Mouse (Mus musculus) adrenal gland, postnatal 36 days (tissue): ENCODE measurements around the gene Mocs3. TPM values are rescaled to one million over a fixed set of nuclear protein-coding genes. Genes with fewer than 3 reads are reported as not detected.

Experiments
- DNase-seq, 2 experiments: peaks; one replicate each; pipeline ENCODE4 v3.0.0; 2021; ENCODE audit warnings: mixed read lengths in 1 of 2
- total RNA-seq, 2 experiments: library from RNA; stranded (reverse); gene quantifications; 2 replicates each; pipeline ENCODE4 v1.2.3; 2021

Mocs3 gene
- total RNA-seq, 2 experiments from 2014 or later = 14.3 to 15.8 TPM

DNA sequence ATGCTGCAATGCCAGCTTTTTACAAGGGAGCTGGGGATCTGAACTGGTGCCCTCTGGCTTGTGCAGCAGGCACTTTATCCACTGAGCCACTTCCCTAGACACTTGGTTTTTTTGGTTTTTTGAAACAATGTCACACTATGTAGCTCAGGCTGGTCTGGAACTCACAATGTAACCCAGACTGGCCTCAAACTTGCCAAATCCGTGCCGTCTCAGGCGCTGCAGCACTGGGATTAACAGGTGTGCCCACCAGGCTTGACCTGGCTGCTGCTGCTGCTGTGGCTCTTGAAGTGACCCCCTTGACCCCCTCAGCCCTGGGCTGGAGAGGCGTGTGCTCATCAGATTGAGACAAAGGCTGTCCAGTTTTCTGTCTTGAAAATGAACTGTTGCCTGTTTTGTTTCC is 7.9 kb downstream of the Mocs3 start:
- no peak for DNase-seq

DNA sequence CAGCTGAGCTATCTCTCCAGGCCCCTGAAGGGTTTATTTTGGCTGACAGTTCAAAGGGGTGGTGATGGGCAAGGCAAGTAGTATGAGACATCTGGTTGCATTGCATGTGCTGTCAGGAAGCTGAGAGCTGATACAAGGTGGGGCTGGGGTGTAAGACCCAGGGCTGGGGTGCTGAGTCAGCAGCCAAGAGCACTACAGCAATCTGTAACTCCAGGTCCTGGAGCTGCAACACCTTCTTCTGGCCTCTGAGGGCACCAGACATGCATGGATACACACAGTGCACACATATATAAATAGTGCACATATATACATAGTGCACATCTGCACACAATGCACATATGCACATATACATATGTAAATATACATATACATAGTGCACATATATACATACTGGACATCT is 12.4 kb downstream of the Mocs3 start:
- DNase-seq = no peak

DNA sequence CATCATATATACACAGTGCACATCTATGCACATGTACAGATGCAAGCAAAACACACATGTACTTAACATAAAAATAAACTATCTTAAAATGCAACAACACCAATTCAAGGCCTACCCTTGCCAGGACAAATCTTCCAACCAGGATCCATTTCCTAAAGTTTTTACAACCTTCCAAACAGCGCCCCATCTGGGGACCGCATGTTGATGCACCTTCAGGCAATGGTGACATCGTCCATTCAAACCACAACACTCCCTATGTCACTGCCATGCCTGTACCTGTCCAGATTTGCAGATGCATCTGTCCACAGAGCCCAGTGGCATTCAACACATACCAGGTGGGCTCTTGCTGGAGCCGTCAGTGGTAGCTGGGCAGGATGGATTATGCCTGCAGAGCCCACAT is 12.9 kb downstream of the Mocs3 start:
- no peak for DNase-seq

DNA sequence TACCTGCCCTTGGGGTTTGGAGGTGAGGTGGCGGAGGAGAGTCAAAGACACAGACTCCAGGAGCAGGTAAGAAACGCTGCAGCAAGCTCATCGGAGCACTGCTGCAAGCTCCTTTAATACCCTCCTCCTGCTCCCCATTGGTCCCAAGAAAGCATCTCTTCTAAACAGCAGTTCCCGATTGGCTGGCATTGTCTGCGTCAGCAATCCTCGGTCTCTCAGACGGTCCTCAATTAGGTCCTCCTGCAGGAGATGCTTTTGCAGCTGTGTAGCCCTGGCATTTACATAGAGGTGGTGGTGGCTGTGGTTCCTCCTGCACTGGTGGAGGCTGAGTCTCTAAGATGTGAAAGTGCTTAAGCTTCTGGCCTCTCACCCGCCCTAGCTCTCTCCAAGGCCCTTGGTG is 15.1 kb downstream of the Mocs3 start:
- no peak for DNase-seq

DNA sequence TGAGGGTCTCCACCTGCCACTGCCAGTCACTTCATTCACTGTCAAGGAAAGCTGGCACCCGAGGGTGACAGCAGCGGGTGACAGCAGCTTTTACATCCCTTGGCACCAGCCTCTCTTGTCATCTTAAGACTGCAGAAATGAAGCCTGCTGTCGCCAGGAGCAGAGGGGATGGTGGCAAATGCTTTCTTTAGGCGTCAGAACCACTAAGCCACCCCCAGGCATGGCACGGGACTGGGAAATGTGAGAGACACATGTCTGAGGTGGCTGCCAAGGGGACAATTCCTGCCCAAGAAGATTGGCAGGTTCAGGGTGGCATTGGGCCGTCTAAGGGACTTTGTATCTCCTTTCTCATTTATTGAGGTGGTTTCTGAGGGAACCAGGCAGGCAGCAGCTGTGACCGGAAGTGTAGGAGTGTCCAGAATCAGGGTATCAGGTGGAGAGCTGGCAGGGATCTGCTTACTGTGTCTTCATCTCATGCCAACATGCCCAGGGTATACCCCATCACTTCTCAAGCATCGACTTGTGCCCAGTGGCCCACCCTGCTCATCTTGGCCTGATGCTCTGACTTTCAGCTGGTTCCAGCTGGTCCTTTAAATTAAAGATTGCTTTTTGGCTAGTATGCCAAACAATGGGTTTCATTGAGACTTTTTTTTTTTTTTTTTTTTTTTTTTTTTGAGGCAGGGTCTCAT is 17.9 kb downstream of the Mocs3 start:
- DNase-seq = no peak

DNA sequence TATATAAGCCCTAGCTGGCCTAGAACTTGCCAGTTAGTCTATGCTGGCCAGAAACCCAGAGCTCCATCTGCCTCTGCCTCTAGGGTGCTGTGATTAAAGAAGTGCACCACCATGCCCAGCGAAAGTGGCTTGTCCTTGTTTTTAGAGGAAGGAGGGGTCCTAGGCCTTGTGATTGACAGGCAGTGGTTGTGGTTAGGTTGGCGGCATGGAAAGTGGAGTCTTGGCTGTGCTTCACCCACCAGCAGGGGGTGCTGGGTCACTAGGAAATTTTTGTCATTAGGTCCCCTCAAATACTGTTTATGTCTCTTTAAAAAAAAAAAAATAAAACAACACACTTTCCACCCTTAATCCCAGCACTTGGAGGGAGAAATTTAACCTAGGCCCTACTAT is 18.4 kb downstream of the Mocs3 start:
- no peak for DNase-seq

DNA sequence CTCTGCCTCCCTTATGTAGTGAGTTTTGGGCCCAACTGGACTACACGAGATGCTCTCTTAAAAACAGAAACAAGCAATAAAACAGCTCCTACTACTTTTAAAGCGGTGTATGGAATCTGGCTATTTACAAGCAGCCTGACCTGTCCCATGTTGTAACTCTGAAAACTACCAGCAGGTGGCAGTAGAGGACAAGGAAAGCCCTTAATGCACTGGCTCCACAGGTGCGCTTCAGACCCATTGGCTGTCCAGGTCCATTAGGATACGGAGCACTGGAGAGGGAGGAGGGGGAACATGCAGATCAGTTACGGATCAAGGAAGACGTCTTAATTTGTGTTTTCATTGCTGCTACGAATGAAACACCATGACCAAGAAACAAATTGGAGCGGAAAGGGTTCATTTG is 19.8 kb downstream of the Mocs3 start:
- peak; percentile 79 to 86 for DNase-seq

DNA sequence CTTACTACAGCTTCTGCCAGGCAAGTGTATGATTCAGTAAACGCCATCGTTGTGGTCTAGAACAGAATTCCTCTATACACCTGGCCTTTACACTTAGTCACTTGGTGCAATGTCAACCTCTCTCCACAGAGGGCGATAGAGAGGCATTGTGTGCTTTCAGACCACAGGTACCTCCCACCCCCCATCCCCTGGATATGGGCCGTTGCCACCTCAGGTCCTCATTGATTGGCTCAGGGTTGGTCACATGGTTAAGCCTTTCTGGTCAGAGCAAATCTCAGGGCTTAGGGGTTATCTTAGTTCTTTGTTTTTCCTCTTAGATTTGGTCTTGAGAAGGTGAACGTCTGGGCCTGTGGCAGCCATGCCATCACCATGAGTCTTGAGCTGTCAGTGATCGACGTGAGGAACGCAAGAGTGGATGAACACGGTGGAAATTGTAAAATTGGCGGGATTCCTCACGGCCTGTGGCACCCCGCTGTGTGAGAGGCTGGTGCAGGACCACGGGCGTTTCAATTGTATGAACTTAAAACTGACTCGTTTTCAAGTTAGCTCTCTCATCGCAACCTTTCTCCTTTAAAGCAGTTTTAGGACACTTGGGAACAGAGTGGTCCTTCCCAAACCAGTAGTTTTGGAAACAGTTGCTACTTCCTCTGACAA is 22.3 kb downstream of the Mocs3 start:
- DNase-seq = peak; percentile 12 to 19

DNA sequence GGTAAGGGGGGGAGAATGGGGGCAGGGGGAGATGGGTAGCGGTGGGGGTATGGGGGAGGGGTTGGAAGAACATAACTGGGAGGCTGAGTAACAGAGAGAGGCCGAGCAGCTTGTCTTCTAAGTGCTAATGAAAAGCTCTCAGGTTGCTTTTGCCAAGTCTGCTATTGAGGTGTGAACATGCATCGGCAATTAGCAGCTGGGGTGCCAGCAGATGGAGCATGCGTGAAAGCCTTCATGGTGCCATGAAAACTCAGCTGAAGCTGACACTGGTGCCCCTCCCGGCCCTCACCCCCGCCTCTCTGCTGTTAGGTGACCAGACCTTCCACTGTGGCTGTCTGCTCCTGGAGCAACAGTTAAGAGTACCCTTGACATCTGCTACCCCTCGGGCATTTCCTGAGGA is 23.4 kb downstream of the Mocs3 start:
- DNase-seq = no peak

DNA sequence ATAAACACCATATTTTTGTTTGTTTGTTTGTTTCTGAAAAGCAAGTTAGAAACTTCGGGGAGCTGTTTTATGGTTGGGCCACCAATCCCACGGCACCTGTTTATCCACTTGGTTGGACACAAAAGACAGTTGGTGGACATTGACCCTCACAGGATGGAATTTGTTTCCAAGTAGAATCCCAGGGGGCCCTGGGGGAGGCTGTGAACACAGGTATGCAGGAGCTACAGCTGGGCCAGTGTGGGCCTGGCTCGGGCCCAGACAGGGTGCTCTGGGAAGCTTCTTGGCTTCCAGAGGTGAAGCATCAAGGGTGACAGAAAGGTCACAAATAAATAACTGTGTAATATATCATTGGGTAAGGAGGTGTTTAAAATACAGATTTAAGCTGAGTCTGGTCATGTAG is 26.1 kb downstream of the Mocs3 start:
- DNase-seq = no peak

DNA sequence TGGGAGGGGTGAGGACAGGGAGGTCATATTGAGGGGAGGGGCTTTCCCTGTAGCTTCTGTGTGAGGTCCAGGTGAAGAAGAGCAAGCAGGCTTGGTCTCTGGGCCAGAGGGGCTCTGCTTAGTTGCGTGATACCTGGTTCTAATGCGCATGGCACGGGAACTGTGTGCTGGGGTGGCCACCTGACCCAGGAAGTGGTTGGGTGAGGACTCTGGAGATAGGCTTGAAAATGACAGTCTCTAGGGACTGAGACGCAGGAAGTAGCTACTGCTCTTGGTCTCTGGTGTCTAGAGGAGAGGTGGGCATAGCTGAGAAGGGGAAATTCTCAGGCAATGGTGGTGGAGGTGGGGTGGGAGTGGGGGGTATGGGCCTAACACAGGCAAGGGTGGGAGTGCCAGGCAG is 26.8 kb downstream of the Mocs3 start:
- no peak for DNase-seq

DNA sequence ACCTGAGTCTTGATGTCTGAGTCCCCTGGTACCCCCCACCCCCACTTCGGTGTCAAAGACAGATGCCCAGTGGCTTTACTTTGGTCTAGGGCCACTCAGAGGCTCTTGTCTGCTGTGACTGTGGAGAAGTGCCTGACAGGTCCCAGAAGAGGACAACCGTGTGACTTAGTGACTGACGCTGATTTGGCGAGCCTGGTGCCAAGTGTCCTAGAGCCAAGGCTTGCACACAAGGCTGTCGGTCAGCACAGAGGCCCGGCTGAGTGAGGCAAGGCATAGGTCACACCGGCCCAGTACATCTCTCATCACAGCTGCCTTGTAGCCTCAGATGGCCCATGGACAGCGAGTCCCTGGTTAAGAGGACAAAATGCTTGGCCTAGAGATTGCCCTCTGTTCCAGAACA is 28.6 kb downstream of the Mocs3 start:
- DNase-seq = peak in 1 of 2 experiments; percentile 55

DNA sequence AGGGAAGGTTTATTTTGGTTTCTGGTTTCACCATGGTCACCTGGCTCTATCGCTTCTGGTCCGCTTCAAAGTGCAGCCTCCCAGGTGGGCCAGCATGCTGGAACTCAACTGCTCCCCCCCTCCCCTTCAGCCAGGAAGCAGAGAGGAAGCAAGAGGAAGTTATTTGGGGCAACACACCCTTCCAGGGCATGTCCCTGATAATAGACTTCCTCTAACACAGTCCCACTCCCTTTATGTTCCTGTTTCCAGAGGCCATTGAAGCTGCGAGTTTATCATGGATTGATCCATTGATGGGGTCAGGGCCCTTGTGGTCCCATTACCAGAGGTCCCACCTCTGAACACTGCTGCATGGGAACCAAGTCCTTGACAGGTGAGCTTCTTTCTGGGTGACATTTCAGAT is 29.7 kb downstream of the Mocs3 start:
- DNase-seq = no peak

DNA sequence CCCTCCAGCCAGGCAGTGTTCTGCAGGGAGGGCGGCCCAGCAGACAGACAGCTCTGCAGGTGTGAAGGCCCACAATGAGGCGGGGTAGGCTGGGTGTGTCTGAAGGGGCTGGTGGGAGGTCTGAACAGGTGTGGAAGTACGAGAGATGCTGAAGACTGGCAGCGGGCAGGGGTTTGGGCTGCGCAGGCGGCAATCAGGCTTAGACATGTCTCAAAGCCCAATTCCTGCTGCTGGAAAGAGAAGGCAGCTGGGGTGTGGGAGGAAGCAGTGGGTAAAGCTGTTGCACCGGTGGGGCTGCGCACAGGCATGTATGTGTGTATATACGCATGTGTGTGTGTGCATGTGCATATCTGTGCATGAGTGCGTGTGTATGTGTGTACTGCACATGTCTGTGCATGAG is 30.5 kb downstream of the Mocs3 start:
- no peak for DNase-seq

DNA sequence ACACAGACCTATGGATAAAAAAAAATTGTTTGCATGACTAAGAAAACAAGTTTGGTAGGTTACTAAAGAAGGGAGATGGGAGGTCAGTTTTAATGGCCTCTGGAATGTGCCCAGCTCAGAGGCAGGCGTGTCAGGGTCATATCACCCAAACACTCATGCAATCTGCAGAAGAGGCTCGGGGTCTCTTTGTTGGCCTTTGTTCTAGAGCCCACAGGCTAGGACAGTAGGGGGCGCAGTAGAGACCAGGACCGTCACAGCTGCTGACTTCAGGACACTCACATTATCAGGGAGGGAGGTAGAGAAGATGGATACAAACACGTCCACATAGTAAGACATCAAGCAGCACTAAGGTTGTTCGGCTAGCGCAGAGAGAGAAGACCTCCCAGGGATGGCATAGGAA is 37.6 kb downstream of the Mocs3 start:
- DNase-seq = peak; percentile 26 to 51

DNA sequence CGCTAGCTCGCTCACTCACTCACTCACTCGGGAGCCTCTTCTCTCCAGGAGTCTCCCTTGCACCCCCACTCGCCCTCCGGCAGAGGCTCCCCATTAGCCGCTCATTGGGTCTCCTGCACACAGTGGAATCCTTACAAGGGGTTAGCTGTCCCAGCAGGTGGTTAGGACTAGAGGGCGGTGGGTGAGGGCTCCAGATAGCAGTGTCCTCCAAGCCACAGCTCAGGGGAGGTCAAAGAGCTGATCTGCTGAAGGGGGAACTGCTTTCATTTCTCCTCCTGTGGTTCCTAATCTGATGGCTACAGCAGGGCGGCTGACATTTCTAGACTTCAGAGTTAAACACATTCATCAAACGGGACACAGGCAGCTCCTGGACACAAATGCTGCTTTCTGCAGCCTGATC is 43.0 kb downstream of the Mocs3 start:
- DNase-seq = no peak

DNA sequence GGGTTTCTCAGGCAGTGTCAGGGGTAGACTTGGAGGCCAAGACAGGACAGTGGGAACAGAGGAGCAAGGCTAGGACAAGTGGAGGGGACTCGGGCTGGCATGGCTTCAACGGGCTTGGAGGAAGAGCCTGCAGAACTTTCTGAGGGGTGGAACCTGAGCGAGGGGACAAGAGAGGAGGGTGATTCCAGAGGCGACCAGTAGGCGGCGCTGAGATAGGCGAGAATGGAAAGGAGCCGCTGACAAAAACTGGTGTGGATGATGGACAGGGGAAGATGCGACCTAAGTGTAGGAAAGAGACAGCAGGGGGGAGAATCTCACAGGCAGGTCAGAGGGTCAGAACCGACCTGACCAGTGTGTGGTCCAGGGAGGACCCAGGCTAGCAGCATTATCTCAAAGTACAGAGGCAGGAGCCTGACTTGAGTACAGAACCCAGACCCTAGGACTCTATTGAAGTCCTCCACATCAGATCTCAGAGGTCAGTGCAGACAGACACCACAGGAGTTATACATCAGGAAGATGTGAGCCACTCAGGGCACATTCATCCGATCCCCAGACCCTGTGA is 44.0 kb downstream of the Mocs3 start:
- DNase-seq = peak; percentile 73 to 79

DNA sequence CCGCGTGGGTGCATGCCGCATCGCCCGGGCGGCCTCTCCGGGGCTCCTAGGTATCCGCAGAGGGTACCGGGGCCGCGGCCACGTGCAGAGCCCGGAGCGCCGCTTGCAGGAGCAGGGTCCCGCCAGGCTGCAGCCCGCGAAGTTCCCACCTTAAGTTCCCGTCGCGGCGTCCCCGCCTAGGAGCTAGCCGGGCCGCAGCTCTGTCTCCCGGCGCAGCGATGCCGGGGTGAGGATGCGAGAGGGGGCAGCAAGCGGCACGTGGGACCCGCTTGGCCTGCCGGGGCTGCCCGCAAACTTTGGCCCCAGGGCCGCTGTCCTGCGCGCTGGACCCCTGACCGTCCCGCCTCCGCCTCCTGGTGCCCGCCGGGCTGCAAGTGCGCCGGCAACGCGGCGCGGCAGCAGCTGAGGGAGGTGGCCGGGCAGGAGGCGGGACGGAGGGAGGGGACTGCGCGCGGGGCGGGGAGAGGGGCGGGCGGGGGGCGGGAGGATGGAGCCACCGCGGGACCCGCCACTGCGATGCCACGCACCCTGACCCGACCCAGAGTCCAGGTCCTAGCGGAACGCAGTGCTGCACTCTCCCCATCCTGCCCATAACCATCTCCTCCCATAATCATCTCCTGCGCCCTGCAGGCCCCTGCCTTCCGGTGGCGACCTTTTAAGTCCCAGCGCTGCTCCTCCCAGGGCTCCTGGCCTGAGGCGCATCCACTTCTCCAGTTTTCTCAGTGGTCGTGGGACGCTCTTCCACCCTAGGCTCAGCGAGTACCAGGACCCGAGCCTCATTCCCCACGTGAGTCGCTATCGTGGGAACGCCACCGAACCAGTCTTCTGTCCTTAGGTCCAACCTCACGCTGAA is 50.5 kb downstream of the Mocs3 start:
- peak; percentile 74 to 75 for DNase-seq

DNA sequence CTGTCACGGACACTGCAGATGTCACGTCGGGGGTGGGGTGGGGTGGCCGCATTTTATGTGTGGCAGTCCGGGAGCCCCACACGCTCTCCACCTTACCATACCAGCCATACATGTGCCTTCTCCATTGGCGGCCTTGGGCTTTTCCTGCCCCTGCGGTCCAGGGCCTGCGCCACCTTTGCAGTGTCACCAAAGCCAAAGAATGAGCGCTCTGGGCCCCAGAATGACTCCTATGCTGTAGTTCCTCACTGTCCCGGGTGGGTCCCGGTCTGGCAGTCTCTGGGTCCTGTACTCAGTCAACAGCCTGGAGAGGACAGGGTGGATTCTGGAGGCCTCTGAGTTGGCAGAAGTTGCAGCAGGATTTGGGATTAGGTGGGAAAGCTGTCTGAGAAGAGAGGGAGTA is 51.2 kb downstream of the Mocs3 start, which contains the start of gene Kcng1:
Gene Kcng1 (minus strand): TSS at position 155 of the 400 bp plus-strand sequence.
- DNase-seq = no peak
